Mouse (Mus musculus) frontal cortex, postnatal 14 days (tissue): ENCODE results near the gene St3gal3.

Experiments used
- DNase-seq, 2 experiments: peaks; one replicate each; pipeline ENCODE4 v3.0.0; 2022; ENCODE audit warnings: low spot score in 2 of 2

Gene St3gal3

GRCm38 (mm10) chr4:117895339-117895738, 239.4 kb downstream of the St3gal3 start:
- no peak for DNase-seq

GRCm38 (mm10) chr4:117894601-117895000, 240.1 kb downstream of the St3gal3 start:
- no peak for DNase-seq

DNA sequence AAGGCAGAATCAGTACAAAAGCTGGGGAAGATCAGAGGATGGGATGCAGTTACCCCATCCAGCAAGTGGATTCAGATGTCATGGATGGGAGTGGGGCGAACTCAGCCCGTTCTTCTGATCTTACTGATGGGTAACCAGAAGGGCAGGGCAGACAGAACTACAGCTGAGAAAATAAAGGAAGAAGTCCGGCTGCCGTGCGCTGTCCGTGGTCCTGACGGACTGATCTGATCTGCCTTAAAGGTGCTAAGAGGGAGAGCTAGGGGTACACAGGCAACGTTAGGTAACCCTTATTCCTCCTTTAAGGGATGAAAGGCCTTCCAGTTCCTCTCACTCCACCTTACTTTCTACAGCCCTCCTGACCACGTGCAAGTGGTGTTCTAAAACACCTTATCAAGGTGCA, 241.3 kb downstream of the St3gal3 start:
- no peak for DNase-seq

GRCm38 (mm10) chr4:117891738-117892161, 243.0 kb downstream of the St3gal3 start, which contains the start of gene Dph2:
Dph2 (minus strand) TSS chr4:117892032.
- peak; percentile 68 to 69 for DNase-seq

DNA sequence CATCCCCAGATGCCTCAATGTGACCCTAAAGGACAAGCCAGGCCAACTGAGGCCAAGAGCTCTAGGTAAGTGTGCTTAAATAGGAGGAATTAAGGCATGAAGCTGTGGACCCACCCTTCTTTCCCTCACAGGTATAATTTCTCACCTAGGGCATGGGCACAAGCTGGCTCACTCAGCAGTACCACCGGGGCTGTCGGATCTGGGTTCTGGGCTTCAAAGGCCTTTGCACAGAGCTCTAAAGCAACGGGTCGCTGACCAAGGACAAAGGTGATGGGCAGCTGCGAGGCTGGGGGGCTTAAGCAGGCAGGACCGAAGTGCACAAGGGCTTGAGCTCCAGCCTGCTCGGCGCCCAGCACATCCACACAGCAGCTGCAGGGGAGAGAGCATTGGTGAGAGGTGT, 244.0 kb downstream of the St3gal3 start:
- DNase-seq: no peak

DNA sequence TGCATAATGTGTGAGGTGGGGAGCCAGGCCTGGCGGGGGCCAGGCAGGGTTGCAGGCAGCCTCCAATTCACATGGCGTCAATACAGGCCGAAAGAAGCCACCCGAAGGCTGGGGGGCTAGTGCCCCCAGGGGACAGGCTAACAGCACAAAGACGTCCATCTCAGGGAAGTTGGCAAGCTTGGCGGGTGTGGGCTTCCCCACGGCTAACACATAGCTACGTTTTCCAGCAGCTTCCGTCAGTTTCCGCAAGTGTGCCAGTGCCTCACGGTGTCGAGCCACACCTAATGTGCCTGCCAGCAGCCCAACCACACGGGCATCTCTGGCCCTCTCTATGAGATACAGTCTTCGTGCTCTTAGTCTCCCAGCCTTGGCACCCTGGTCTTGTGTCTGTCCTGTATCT, 244.7 kb downstream of the St3gal3 start:
- no peak for DNase-seq

GRCm38 (mm10) chr4:117889471-117889870, 245.2 kb downstream of the St3gal3 start:
- no peak for DNase-seq

DNA sequence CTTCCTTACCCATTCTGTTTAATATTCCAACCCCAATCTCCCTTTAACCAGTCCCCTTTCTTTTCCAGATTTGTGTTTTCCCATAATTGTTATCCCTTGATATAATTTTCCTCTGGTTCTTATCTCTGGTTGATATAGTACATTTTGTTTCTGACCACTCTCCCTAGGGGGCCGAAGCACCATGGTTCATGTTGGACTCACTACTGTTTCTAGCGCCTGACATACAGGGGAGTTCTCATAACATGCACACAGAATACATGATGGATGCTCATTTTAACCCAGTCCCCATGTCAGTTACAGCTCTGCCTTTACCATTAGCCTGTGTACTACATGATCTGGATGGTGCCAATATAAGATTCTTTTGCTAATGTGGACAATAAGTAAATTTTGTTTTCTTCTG, 246.8 kb downstream of the St3gal3 start:
- no peak for DNase-seq

DNA sequence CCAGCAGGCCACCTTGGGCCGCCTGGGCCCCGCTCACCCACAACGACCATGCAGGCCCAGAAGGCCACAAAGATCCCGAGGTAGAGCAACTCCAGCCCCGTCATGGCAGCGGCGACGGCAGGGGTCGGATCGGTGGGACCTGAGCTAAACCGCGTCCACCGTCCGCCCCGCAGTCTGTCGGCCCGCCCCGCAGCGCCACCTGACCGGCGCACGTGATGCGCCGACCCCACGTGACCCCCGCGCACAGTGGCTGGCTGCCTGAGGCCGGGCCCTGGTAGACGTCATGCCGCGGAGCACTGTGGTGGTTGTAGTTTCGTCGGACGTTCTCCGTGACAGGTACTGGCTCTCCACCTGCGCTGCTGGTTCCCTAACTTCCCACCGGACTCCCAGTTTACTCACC, 247.6 kb downstream of the St3gal3 start, which contains the start of gene Atp6v0b:
Gene Atp6v0b, minus strand, starts transcription at position 201 of the 400 bp plus-strand sequence.
- DNase-seq: peak; percentile 88 to 95

- no peak for DNase-seq
These were observed 248.1 kb downstream of the St3gal3 start for GRCm38 (mm10) chr4:117886644-117887043.

DNA sequence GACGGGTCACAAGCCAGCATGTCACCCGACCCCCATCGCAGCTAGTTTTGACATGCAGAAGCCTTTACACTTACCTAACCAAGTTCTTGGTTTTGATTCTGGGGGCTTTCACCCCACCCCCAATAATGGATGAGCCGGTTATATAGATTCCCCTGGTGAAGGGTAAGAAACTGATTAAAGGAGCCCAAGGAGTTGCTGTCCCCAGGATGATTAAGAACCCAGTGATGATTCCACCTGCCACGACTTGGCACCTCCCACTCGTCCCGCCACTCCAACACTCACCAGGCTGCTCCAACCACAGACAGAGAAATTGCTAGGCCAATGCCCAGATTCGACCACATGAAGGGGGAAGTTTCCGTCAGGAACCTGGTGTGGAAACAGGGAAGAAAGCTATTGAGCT, 248.7 kb downstream of the St3gal3 start:
- no peak for DNase-seq

DNA sequence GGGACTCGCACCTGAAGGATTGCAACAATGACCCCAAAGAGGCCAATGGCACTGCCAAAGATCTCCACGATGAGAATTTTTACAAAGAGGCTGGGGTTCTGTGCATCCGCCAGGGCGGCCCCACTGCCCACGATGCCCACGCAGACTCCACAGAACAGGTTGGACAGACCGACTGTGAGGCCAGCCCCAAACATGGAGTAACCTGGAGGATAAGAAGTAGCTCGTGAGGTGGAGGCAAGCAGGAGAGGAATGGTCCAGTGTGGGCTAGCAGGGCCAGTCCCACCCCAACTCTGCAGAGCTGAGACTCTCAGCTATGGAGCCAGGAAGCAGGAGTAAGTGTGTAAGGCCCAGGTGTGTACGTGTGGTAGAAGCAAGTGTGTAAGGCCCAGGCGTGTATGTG, 249.6 kb downstream of the St3gal3 start:
- DNase-seq: no peak

DNA sequence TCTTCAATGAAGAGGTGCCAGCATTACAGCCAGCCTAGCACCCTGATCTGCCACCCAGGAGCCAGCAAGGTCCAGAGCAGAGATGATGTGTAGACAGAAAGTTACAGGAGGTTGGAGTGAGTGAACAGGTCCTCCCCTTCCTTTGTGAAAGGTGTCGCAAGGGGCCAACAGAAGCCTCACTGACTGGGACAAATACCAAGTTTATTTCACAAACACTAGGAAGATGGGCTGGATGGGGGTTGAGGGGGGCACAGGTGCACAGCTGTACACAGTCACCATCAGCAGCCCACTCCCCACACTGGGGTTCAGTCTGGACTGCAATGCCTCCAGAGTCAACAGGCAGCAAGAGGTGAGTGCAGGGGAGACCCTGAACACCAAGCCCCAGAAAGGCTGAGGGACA, 250.6 kb downstream of the St3gal3 start:
- DNase-seq: no peak

DNA sequence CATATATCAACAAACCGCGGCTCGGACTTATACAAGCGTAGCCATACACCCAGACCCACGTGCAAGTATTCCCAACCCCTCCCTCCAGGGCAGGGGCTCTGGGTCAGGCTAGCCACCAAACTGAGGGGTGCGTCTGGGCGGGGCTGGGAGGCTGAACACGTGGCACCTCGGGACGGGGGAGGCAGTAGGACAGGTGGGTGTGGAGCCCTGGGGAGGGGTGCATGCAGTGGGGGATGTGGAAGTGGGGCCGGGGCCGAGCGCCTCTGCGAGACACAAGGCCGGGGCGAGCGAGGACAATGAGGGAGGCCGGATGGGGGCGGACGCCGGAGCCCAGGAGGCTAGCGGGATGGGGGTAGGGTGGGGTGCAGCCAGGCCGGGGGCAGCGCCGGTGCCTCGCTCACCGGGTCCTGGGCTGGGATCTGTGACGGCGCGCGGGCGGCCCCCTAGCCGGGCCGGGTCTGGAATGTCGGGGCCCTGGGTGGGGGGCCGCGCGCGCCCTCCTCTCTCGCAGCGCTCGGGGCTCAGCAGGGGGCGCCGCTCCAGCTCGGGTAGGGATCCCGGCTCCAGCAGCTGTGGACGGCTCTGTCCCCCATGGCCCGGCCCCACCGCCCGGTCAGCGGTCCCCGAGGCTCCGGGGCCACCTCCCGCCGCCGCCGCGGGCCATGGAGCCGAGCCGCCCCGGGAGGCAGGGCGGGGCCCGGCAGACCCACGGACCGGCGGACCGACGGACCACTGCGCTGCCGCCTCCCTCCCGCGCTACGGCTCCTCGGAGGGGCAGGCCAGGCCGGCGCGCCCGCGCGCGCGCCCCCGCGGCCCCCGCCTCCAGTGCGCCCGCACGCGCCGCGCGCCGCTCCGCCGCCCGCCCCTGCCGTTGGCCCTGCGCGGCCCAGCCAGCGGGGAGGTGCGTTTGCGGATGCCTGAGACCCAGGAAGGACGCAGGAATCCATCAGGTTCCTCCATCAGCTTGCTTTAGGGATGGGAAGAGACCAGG, 251.7 kb downstream of the St3gal3 start, which contains the start of gene B4galt2:
Gene B4galt2, minus strand, starts transcription at position 787 of the 991 bp plus-strand sequence.
- peak in 1 of 2 experiments; percentile 56 for DNase-seq
